17 mouse cellular contexts compared by ENCODE assay signal in the genomic region with DNA sequence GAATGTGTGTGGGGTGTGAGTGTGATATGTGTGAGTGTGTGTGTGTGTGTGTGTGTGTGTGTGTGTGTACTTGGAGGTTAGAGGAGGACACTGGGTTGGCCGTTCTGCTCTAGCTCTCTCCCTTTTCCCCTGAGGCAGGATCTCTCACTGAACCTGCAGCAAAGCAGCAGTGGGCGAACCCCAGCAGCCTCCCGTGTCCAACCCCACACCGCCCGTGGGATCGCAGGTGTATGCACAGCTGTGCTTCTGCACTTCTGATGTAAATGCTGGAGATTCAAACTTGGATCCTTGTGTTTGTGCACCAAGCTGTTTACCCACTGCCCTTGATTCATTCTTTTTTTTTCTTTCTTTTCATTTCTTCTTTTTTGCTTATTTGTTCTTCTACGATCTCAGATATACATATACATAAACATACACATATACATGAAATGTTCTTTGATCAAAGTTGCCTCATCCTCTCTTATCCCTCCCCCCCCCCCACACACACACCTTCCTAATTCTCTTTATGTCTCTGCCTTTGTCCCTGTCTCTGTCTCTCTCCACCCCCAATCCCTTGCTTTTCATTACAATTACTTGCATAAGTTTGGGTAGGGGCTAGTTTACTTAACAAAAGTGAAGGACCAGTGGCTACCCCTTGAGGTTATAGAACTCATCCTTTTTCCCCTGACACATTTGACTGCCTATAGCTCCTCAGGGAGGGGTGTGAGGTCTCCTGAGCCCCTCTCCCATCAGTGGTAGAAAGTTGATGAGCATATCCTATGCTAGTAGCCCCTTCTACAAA.
"Had no signal": no experiment of that assay in that cellular context is flagged by ENCODE, and none has a peak within 500 bp of the region (broad histone marks: within the 10 kb centered on the region; RNA-seq: fewer than 3 reads in every experiment).

No protein-coding gene starts in this region.

- H3K4me1 ChIP-seq: heart, embryonic 13.5 days; heart, embryonic 15.5 days; intestine, embryonic 15.5 days; liver, embryonic 12.5 days had no signal

- H3K4me3 ChIP-seq: heart, adult 2 months; heart, embryonic 13.5 days; heart, embryonic 15.5 days; hindbrain, embryonic 10.5 days; hindbrain, embryonic 12.5 days; intestine, embryonic 15.5 days; limb, embryonic 13.5 days; limb, embryonic 15.5 days; liver, embryonic 12.5 days had no signal

- H3K9ac ChIP-seq: heart, embryonic 13.5 days; heart, embryonic 15.5 days; hindbrain, embryonic 12.5 days; intestine, embryonic 15.5 days; limb, embryonic 13.5 days; limb, embryonic 15.5 days; liver, embryonic 12.5 days had no signal

- DNase-seq: heart, adult 11 months; heart, adult 2 months; heart, postnatal 4 days; kidney, adult 18-20 months; kidney, adult 8-10 months; kidney, postnatal 10 days; kidney, postnatal 25 days; layer of hippocampus, adult 9-11 months; layer of hippocampus, postnatal 36 days had no signal

- H3K27me3 ChIP-seq: heart, embryonic 13.5 days; heart, embryonic 15.5 days; hindbrain, embryonic 12.5 days; intestine, embryonic 15.5 days; limb, embryonic 13.5 days; limb, embryonic 15.5 days; liver, embryonic 12.5 days had no signal

- H3K9me3 ChIP-seq: heart, embryonic 13.5 days; heart, embryonic 15.5 days; hindbrain, embryonic 10.5 days; hindbrain, embryonic 12.5 days; intestine, embryonic 15.5 days; limb, embryonic 13.5 days; limb, embryonic 15.5 days; liver, embryonic 12.5 days had no signal

- H3K27ac ChIP-seq: heart, adult 2 months; heart, embryonic 13.5 days; heart, embryonic 15.5 days; hindbrain, embryonic 10.5 days; hindbrain, embryonic 12.5 days; intestine, embryonic 15.5 days; limb, embryonic 13.5 days; limb, embryonic 15.5 days; liver, embryonic 12.5 days had no signal

- H3K36me3 ChIP-seq: heart, embryonic 13.5 days; heart, embryonic 15.5 days; hindbrain, embryonic 10.5 days; hindbrain, embryonic 12.5 days; intestine, embryonic 15.5 days; limb, embryonic 13.5 days; limb, embryonic 15.5 days; liver, embryonic 12.5 days had no signal
